Mouse (Mus musculus): ENCODE measurements around the gene Ckm.

Gene Ckm

DNA sequence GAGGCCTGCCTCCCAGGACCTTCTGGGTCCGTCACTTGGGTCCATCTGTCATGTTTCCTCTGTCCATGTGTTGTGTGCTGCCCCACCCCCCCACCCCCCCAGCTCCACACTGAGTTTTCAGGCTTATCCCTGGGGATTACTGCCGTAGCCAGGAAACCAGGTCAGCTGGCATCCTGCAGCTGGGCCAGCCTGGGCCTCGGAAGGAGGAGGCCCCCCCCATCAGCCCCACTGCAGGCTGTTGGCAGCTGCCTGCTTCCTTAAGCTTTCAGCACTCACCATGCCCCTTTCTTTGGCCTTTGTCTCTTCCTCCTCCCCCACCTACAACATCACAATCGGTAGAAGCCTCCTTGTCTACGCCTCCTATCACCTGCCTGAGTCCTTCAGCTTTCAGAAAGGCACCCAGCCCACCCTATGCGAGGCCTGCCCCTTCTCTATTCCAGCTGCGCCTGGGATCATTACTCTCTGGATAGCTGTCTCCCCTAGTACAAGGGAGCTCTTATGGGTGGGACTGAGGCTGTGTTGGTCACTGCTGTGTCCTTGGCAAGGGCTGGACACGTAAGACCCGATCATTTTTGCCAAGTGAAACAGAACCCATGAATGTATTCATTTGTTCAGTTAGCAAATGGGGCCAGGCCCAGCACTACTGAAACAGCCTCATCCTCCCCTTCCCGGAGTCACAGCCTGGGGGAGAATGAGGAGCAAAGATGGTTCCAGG, 15.7 kb upstream of the Ckm start:
- peak in 1 of 2 experiments; percentile 40 for DNase-seq

GRCm38 (mm10) chr7:19394484-19394883, 10.1 kb upstream of the Ckm start:
- DNase-seq: no peak

GRCm38 (mm10) chr7:19399496-19400280, 4.9 kb upstream of the Ckm start:
- DNase-seq: no peak

DNA sequence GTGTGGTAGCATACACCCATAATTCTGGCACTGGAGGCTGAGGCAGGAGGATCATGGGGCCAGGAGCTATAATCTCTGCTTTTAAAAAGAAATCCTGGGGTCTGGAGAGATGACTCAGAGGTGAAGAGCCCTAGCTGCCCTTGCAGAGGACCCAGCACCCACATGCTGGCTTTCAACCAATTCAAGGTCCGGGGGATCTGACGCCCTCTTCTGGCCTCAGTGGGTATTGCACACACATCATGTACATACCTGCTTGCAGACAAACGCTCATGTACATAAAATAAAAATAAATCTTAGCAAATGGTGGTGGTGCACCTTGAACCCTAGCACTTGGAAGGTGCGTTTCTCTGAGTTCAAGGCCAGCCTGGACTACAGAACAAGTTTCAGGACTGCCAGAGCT, 3.6 kb upstream of the Ckm start:
- no peak for DNase-seq

GRCm38 (mm10) chr7:19402535-19403112, 2.0 kb upstream of the Ckm start:
- no peak for DNase-seq

- DNase-seq: peak; percentile 26 to 67
These were observed 762 bp upstream of the Ckm start, which contains the start of gene Klc3 for GRCm38 (mm10) chr7:19403731-19404296. Gene Klc3, minus strand, starts transcription at chr7:19404104.

DNA sequence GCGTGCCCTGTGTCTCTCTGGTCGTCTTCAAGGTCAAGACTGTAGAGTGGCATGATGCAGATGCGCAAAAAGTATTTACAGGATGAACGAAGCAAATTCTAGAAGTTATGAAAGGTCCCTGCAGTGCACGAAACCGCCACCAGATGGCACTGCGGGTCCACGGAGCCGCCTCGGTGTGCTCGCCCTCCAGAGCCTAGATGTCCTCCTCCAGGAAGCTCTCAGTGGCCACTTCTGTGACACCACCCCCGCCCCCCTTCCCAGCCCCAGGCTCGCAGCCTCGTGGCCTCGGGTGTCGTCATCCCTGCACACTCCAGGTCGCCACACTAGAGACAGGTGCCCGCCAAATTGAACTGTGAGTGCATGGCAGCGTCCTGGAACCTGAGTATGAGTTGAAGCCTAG, 841 bp downstream of the Ckm start:
- DNase-seq: peak; percentile 86 to 91

- no peak for DNase-seq
These were observed 5.2 kb downstream of the Ckm start for GRCm38 (mm10) chr7:19409753-19410152.

DNA sequence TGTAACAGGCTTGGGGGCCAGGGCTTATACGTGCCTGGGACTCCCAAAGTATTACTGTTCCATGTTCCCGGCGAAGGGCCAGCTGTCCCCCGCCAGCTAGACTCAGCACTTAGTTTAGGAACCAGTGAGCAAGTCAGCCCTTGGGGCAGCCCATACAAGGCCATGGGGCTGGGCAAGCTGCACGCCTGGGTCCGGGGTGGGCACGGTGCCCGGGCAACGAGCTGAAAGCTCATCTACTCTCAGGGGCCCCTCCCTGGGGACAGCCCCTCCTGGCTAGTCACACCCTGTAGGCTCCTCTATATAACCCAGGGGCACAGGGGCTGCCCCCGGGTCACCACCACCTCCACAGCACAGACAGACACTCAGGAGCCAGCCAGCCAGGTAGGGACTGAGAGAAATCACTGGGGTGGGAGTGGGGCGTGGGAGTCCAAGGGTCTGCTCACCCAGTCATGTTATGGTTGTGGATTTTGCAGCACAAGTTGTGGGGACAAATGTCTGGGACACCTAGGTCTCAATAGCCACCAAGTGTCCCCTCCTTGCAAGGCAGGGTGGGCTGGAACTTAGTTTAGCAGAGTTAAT, 6.3 kb downstream of the Ckm start:
- DNase-seq: no peak

GRCm38 (mm10) chr7:19411783-19412182, 7.2 kb downstream of the Ckm start:
- no peak for DNase-seq

- DNase-seq: no peak
These were observed 8.9 kb downstream of the Ckm start for GRCm38 (mm10) chr7:19413525-19413924.

GRCm38 (mm10) chr7:19416590-19416989, 12.0 kb downstream of the Ckm start:
- DNase-seq: no peak

DNA sequence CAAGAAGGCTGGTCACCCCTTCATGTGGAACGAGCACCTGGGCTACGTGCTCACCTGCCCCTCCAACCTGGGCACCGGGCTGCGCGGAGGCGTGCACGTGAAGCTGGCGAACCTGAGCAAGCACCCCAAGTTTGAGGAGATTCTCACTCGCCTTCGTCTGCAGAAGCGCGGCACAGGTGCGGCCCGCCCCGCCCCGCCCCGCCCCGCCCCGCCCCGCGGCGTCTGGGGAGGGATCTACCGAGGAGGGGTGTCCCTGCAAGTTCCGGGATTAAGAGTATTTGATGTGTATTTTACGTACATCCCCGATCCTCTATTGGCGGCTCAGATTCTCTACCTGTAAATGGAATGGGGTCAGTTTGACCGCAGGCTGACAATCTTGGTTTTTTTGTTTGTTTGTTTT, 15.5 kb downstream of the Ckm start:
- no peak for DNase-seq

GRCm38 (mm10) chr7:19420821-19421636, 16.5 kb downstream of the Ckm start:
- peak; percentile 83 to 93 for DNase-seq

GRCm38 (mm10) chr7:19423083-19423482, 18.5 kb downstream of the Ckm start:
- no peak for DNase-seq

DNA sequence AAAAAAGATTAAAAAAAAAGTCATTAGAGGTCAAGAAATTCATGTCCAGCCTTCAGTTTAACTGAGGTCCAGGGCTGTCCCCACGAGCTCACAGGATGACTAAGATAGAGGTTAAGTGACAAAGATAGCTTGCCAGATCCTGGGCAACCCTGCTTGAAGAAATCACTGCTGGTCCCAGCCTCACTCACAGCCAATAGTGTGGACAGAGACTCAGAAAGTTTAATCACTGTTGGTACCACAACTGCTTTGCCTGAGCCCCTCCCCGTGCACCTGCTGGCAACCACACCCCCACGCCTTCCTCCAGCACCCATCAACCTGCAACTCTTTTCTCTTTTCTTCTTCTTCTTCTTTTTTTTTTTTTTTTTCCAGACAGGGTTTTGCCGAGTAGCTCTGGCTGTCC, 19.5 kb downstream of the Ckm start:
- no peak for DNase-seq

DNA sequence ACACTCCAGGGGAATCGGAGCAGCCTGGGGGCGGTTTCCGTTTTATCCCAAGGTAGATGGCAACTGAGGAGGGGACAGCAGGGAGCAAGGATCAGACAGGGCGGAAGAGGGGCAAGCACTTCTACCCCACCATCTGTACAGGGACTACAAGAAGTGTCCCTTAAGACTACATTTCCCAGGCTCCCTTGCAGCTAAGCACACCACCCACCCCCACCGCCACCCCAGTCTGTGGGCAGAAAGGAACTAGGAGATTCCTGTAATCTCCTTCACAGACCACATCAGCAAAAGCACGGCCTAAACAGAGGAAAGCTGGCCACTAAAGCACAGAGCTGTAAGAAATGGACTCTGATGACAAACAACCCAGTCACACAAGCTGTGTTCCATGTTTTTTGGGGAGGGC, 21.8 kb downstream of the Ckm start:
- no peak for DNase-seq

GRCm38 (mm10) chr7:19426888-19427287, 22.3 kb downstream of the Ckm start:
- no peak for DNase-seq

- no peak for DNase-seq
These were observed 23.5 kb downstream of the Ckm start for GRCm38 (mm10) chr7:19427999-19428650.

DNA sequence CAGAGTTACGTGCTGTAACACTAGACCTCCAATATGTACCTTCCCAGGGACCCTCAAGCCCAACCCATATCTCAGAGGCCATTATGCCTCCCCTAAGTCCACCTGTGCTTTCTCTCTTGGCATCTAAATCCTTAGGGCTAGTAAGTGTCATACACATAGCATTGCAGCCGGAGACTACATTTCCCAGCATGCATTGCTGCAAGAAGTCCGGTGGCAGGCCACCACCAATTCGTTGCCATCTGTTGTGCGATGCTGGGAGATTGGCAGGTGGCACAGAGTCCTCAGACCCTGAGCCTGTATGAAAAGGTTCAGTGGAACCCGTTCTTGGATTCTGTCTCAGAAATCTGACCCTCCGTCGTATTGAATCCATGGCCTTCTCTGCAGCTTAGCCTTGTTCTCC, 25.1 kb downstream of the Ckm start:
- DNase-seq: peak; percentile 62 to 75

- no peak for DNase-seq
These were observed 25.8 kb downstream of the Ckm start for GRCm38 (mm10) chr7:19430402-19430801.

GRCm38 (mm10) chr7:19432475-19432874, 27.9 kb downstream of the Ckm start:
- DNase-seq: no peak

Data from cerebellum, postnatal 25 days (tissue).